In the genomic region with DNA sequence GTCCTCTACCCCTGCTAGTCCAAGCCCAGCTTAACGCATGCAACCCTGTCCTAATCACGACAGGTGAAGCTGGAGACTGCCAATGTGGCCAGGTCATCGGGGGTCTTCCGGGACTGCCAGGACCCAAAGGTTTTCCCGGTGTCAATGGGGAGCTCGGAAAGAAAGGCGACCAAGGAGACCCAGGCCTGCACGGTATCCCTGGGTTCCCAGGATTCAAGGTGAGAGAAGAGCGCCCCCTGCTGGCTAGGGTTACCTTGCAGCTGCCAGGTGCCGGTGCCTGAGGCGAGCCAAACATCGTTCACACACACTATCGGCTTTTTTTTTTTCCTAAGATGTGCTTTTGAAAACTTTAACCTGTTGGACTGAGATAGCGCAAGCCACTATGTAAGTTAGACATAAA, we compare ENCODE assay signal across 9 mouse cellular contexts. TPM values are rescaled to one million over a fixed set of nuclear protein-coding genes. Genes with fewer than 3 reads are reported as not detected.
DNase-seq lines count a peak whose midpoint lies in the region; ATAC-seq and TF ChIP-seq lines count a peak whose summit lies in the region.
"Had no signal": no experiment of that assay in that cellular context is flagged by ENCODE, and none has a peak within 500 bp of the region (broad histone marks: within the 10 kb centered on the region; RNA-seq: fewer than 3 reads in every experiment).

No protein-coding gene starts in this region.

- peaks cover 50% of the 10 kb centered on the region for H3K36me3 ChIP-seq in intestine, embryonic 14.5 days (ENCODE audit: control insufficient read depth, insufficient read depth, low read length)
- H3K36me3 ChIP-seq in intestine, embryonic 16.5 days (ENCODE audit: control insufficient read depth, insufficient read depth, low read length) = peaks cover 9% of the 10 kb centered on the region
- no peaks in the 10 kb centered on the region for H3K36me3 ChIP-seq in G1E (replicated peaks)
- H3K36me3 ChIP-seq: liver, embryonic 13.5 days had no signal

- H3K9ac ChIP-seq in intestine, embryonic 14.5 days (ENCODE audit: low read length) = no peak overlapping the region
- no peak overlapping the region for H3K9ac ChIP-seq in intestine, embryonic 16.5 days (ENCODE audit: low read depth, low read length)
- H3K9ac ChIP-seq: liver, embryonic 13.5 days had no signal

- H3K9me3 ChIP-seq in intestine, embryonic 14.5 days (ENCODE audit: control insufficient read depth, low read length) = no peaks in the 10 kb centered on the region
- no peaks in the 10 kb centered on the region for H3K9me3 ChIP-seq in intestine, embryonic 16.5 days (ENCODE audit: control insufficient read depth, low read length)
- H3K9me3 ChIP-seq in G1E (replicated peaks) = no peaks in the 10 kb centered on the region
- H3K9me3 ChIP-seq: liver, embryonic 13.5 days had no signal

- H3K4me1 ChIP-seq in intestine, embryonic 14.5 days (replicated peaks; ENCODE audit: control insufficient read depth, insufficient read depth, low read length) = no peaks in the 10 kb centered on the region
- H3K4me1 ChIP-seq in intestine, embryonic 16.5 days (ENCODE audit: control insufficient read depth, insufficient read depth, low read length) = no peaks in the 10 kb centered on the region
- H3K4me1 ChIP-seq in G1E (ENCODE audit: insufficient read depth, low read depth, low read length) = no peaks in the 10 kb centered on the region
- H3K4me1 ChIP-seq: liver, embryonic 13.5 days had no signal

- DNase-seq in intestine, embryonic 14.5 days (ENCODE audit: low spot score) = peak; percentile 81
- peak; percentile 65 for DNase-seq in A20 (ENCODE audit: low read depth, low spot score)
- no peak for DNase-seq in G1E (ENCODE audit: low spot score)
- peak; percentile 67 to 69 for DNase-seq in cerebellum, postnatal 10 days
- DNase-seq in layer of hippocampus, postnatal 25 days (ENCODE audit: extremely low spot score in 1 of 2, low spot score in 1 of 2) = peak; percentile 48 to 75
- peak; percentile 69 for DNase-seq in right cerebral cortex, postnatal 14 days
- DNase-seq in frontal cortex, postnatal 14 days (ENCODE audit: low spot score in 2 of 2) = no peak
- DNase-seq: liver, embryonic 13.5 days had no signal

- H3K27ac ChIP-seq in intestine, embryonic 14.5 days (ENCODE audit: low read depth) = no peak overlapping the region
- H3K27ac ChIP-seq in intestine, embryonic 16.5 days (ENCODE audit: low read length) = no peak overlapping the region
- H3K27ac ChIP-seq: liver, embryonic 13.5 days had no signal

- 0 out of 2 replicates have a peak, but pooled peaks have one; percentile 10 for TF ChIP-seq CTCF in G1E (IDR thresholded peaks at IDR 0.05; ENCODE audit: low read depth, low read length)

- ATAC-seq in intestine, embryonic 14.5 days (replicated peaks; ENCODE audit: low FRiP score, low TSS enrichment, low read depth) = no peak
- ATAC-seq in intestine, embryonic 16.5 days = no peak
- no peak for ATAC-seq in G1E (ENCODE audit: extremely low read depth, insufficient number of reproducible peaks, low FRiP score, poor library complexity, severe bottlenecking)

- H3K27me3 ChIP-seq in intestine, embryonic 14.5 days (replicated peaks; ENCODE audit: control insufficient read depth, insufficient read depth, low read length) = no peaks in the 10 kb centered on the region
- no peaks in the 10 kb centered on the region for H3K27me3 ChIP-seq in intestine, embryonic 16.5 days (replicated peaks; ENCODE audit: control insufficient read depth, insufficient read depth, low read length)
- peaks cover 11% of the 10 kb centered on the region; the same call in 1 of the 2 replicates for H3K27me3 ChIP-seq in G1E (ENCODE audit: insufficient read depth, low read length)
- H3K27me3 ChIP-seq: liver, embryonic 13.5 days had no signal

- WGBS in intestine, embryonic 14.5 days = 57% methylated on average over 14 of the region's 14 CpGs
- WGBS in intestine, embryonic 16.5 days = 61% methylated on average over 14 of the region's 14 CpGs

- no peak overlapping the region for H3K4me2 ChIP-seq in intestine, embryonic 14.5 days (ENCODE audit: low read length)
- H3K4me2 ChIP-seq in intestine, embryonic 16.5 days (ENCODE audit: low read depth, low read length) = no peak overlapping the region
- H3K4me2 ChIP-seq: liver, embryonic 13.5 days had no signal

- H3K4me3 ChIP-seq in intestine, embryonic 14.5 days (ENCODE audit: low read depth, low read length) = no peak overlapping the region
- H3K4me3 ChIP-seq in intestine, embryonic 16.5 days (ENCODE audit: low read length) = no peak overlapping the region
- no peak overlapping the region for H3K4me3 ChIP-seq in G1E (ENCODE audit: low read depth, low read length)
- H3K4me3 ChIP-seq: liver, embryonic 13.5 days had no signal

RNA-seq across cellular contexts. Expression of gene Rab20, which starts 57.4 kb away (rescaled TPM):
- 7.8 and 8.6 TPM in 2 replicates for polyA plus RNA-seq in intestine, embryonic 14.5 days (2014; fragmentation: Nextera tagmentation; extraction: Ambion mirVana)
- 25.5 and 27.6 TPM in 2 replicates for polyA plus RNA-seq in intestine, embryonic 16.5 days (2015; fragmentation: Nextera tagmentation; extraction: Ambion mirVana)
- not detected in 2 replicates for total RNA-seq in G1E (2014; fragmentation: Nextera tagmentation)
- total RNA-seq in G1E (2017) = not detected in 2 replicates
- polyA plus RNA-seq in G1E (2012) = not detected in 2 replicates
- under 1 TPM; 0.20 to 0.26 TPM for total RNA-seq in layer of hippocampus, postnatal 25 days (2021)

Comparison
In these comparisons a context has a peak if more than half of its experiments do, and no peak if none do; other contexts are left out.
1. DNase-seq: peak in intestine, embryonic 14.5 days (single experiment), A20 (single experiment), cerebellum, postnatal 10 days (2 of 2), layer of hippocampus, postnatal 25 days (2 of 2) and right cerebral cortex, postnatal 14 days (single experiment); none in G1E (single experiment) and frontal cortex, postnatal 14 days (0 of 2).